Mouse (Mus musculus): ENCODE data around the gene Rasgef1b.

- TF ChIP-seq EP300 (IDR thresholded peaks at IDR 0.05): no peak
- TF ChIP-seq CTCF (IDR thresholded peaks at IDR 0.05): no peak
These were observed 269.9 kb downstream of the Rasgef1b start for GRCm38 (mm10) chr5:99459007-99459406.

Data from lung, postnatal 0 days (tissue).